Mouse (Mus musculus) intestine, embryonic 14.5 days (tissue): ENCODE results near the gene Gm28047. TPM values are rescaled to one million over a fixed set of nuclear protein-coding genes. Genes with fewer than 3 reads are reported as not detected.

Source experiments
- ATAC-seq: fragments of 200-750 bp; cut with Nextera tagmentation; replicated peaks from 2 replicates; pipeline ENCODE4 v1.8.0; 2017; ENCODE audit warnings: low read depth, moderate number of reproducible peaks, moderate TSS enrichment, moderate library complexity; ENCODE audit not compliant: low FRiP score, low TSS enrichment
- DNase-seq: peaks from one replicate; pipeline ENCODE4 v3.0.0-alpha.2; 2018; ENCODE audit warnings: low spot score
- H3K27ac ChIP-seq: fragments of 300-500 bp; sonication (generic); 2 replicates; pipeline ENCODE4 v1.5.1; 2014; ENCODE audit warnings: low read depth, mild to moderate bottlenecking, control low read depth
- H3K27me3 ChIP-seq: fragments of 300-500 bp; sonication (generic); replicated peaks from 2 replicates; pipeline ENCODE4 v1.6.1; 2014; ENCODE audit warnings: low read length, control low read depth; ENCODE audit not compliant: control insufficient read depth, insufficient read depth
- H3K36me3 ChIP-seq: fragments of 300-500 bp; sonication (generic); 2 replicates; pipeline ENCODE4 v1.6.1; 2014; ENCODE audit warnings: low read length, control low read depth; ENCODE audit not compliant: control insufficient read depth, insufficient read depth
- H3K4me1 ChIP-seq: fragments of 300-500 bp; sonication (generic); replicated peaks from 2 replicates; pipeline ENCODE4 v1.6.1; 2014; ENCODE audit warnings: low read length, control low read depth, mixed read lengths; ENCODE audit not compliant: control insufficient read depth, insufficient read depth
- H3K4me2 ChIP-seq: fragments of 300-500 bp; sonication (generic); 2 replicates; pipeline ENCODE4 v1.6.1; 2014; ENCODE audit warnings: low read length
- H3K4me3 ChIP-seq: fragments of 300-500 bp; sonication (generic); 2 replicates; pipeline ENCODE4 v1.5.1; 2014; ENCODE audit warnings: low read depth, low read length, control low read depth, mixed read lengths
- H3K9ac ChIP-seq: fragments of 300-500 bp; sonication (generic); 2 replicates; pipeline ENCODE4 v1.6.1; 2014; ENCODE audit warnings: mild to moderate bottlenecking, low read length
- H3K9me3 ChIP-seq: fragments of 300-500 bp; sonication (generic); 2 replicates; pipeline ENCODE4 v1.6.1; 2016; ENCODE audit warnings: low read length, control low read depth; ENCODE audit not compliant: control insufficient read depth
- WGBS: fragments of 180-500 bp; shearing (Covaris S2); extraction: QIAGEN DNeasy Blood & Tissue Kit; methylation state at CpG from one replicate; pipeline ENCODE4 v1.1.7; 2014; 5-methylcytosine and 5-hydroxymethylcytosine counted together
- polyA plus RNA-seq: library from polyadenylated mRNA; unstranded; fragments of >200 nt; fragmentation: Nextera tagmentation; extraction: Ambion mirVana; gene quantifications from 2 replicates; pipeline ENCODE4 v1.2.1, GENCODE M21; 2014

Gene Gm28047
- polyA plus RNA-seq, 1 experiment from 2014 or later: not detected

DNA sequence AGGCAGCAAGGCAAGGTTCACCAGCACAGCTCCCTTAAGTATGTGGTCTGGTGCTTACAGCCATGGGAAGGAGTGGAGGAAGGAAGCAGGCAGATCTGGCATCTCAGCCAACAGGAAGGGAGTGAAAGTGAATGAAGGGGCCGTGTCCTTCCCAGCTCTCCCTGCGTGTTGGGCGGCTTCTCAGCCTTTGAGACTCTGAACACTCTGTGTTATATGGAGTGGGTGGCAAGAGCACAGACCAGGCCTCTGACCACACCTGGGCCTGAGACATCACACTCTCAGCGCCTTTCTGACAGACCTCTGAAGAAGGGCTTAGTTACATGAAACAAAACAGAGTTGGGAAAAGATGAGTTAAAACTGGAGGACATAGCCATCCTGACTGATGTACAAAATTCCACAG is 94.3 kb downstream of the Gm28047 start:
- Histone ChIP-seq H3K36me3 (peaks cover 82% of the 10 kb centered on the region), H3K4me1 (no peaks in the 10 kb centered on the region), H3K4me3 (no peak overlapping the region), H3K27ac (no peak overlapping the region), H3K9me3 (no peaks in the 10 kb centered on the region), H3K9ac (no peak overlapping the region), H3K4me2 (no peak overlapping the region), H3K27me3 (no peaks in the 10 kb centered on the region)
- 76% methylated on average over 4 of the region's 4 CpGs for WGBS
- peak; percentile 23 for DNase-seq
- ATAC-seq: no peak

DNA sequence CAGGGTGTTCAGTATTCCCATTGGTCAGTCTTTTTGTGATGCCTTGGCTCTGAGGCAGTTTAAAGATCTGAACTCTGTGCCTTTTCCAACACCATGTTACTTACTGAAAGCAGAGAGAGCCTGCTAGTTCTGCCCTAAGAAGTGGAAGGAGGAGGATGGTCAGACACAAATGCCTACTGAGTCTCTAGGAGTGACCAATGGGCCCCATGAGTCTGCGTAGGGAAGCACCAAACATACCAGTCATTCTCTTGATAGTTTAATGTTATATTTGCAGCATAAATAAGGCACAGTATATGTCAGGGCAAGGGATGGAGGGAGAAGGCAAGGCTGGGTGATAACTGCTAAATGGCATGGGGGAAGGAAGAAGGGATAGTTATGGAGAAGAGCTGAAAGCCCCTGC is 96.5 kb downstream of the Gm28047 start:
- Histone ChIP-seq H3K4me1 (no peaks in the 10 kb centered on the region), H3K27me3 (no peaks in the 10 kb centered on the region), H3K9ac (no peak overlapping the region), H3K9me3 (no peaks in the 10 kb centered on the region), H3K27ac (no peak overlapping the region), H3K36me3 (peaks cover 81% of the 10 kb centered on the region), H3K4me3 (no peak overlapping the region), H3K4me2 (no peak overlapping the region)
- DNase-seq (peak; percentile 34), ATAC-seq (no peak)
- 91% methylated on average over 1 of the region's 1 CpGs for WGBS

GRCm38 (mm10) chr15:102527936-102528335 is 96.9 kb downstream of the Gm28047 start:
- 78% methylated on average over 3 of the region's 3 CpGs for WGBS
- peak; percentile 55 for DNase-seq
- H3K9me3 ChIP-seq: no peaks in the 10 kb centered on the region
- no peaks in the 10 kb centered on the region for H3K27me3 ChIP-seq
- H3K9ac ChIP-seq: no peak overlapping the region
- H3K4me2 ChIP-seq: no peak overlapping the region
- no peak overlapping the region for H3K4me3 ChIP-seq
- no peaks in the 10 kb centered on the region for H3K4me1 ChIP-seq
- peaks cover 76% of the 10 kb centered on the region for H3K36me3 ChIP-seq
- no peak for ATAC-seq
- H3K27ac ChIP-seq: no peak overlapping the region

DNA sequence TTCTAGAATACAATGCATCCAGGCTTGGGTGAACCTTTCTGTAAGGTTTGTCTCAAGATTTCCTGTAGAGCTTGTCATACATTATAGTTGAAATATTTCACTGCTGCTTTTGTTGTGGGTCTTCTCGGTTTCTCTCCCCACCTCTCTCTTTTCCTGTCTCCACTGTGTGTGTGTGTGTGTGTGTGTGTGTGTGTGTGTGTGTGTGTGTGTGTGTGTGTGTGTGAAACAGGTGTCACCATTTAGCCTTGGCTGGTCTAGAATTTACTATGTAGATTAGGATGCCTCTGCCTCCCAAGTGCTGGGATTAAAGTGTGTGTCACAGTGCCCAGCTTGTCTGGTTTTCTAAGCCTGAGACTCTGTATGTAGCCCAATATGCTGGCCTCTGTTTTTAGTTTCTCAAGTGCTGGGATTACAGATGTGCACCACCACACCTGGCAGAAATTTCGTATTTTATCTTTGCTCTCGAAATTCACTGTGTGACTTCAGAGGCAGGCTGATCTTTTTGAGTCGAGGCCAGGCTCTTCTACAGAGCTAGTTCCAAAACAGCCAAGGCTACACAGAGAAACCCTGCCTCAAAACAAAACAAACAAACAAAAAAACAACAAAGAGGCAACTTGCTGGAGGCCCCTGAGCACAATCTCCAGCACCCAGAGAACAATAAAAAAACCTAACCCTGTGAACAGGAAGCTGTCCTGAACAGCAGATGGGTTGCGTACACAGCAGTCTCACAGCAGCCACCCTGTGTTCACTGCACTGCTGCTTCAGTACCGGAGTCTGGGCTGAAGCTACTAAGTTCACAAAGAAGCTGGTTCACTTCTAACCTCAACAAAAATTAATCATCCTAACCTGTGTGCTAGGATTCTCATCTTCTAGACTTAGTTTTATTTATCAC is 98.5 kb downstream of the Gm28047 start:
- Histone ChIP-seq H3K27me3 (no peaks in the 10 kb centered on the region), H3K4me2 (no peak overlapping the region), H3K27ac (no peak overlapping the region), H3K4me3 (no peak overlapping the region), H3K9me3 (no peaks in the 10 kb centered on the region), H3K4me1 (no peaks in the 10 kb centered on the region), H3K9ac (no peak overlapping the region), H3K36me3 (peaks cover 76% of the 10 kb centered on the region)
- ATAC-seq (no peak), DNase-seq (peak; percentile 29)
- 73% methylated on average over 6 of the region's 6 CpGs for WGBS

DNA sequence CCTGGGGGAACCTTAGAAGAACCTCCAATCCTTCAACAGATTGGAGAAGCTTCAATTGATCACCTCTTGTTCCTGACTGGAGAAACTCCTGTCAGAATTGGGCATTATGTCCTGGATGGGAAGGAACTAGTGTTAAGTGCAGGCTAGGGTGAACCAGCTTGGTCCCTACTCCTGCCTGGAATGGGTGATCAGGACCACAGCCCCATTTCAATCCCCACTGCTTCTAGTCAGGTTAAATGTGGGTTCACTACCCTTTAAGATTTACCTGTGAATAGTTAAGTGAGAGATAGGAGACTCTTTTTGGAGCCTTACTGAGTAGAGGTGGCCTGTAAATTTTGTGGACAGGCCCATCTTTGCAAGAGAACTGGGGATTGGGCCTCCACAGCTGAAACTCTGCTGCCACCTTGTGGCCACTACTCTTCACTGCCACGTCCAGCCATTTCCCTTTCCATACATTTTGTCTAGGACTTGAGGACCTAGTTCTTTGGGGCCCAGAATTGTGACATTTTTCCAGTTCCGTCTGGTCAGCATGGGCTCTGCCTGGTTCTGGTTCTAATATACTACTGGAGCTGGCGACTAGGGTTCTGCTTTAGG is 99.9 kb downstream of the Gm28047 start, which contains the start of gene Npff:
Gene Npff, minus strand, starts transcription at position 51 of the 594 bp plus-strand sequence.
- no peak within 1 kb of the TSS for H3K4me2 ChIP-seq
- peaks cover 70% of the 10 kb centered on the region for H3K36me3 ChIP-seq
- 8% methylated on average over 3 of the region's 3 CpGs for WGBS
- no peaks in the 10 kb centered on the region for H3K27me3 ChIP-seq
- no peak within 1 kb of the TSS for H3K9ac ChIP-seq
- DNase-seq: peak; percentile 92
- H3K4me1 ChIP-seq: peaks cover 6% of the 10 kb centered on the region; the same call in 1 of the 2 replicates
- H3K4me3 ChIP-seq: no peak within 1 kb of the TSS
- no peaks in the 10 kb centered on the region for H3K9me3 ChIP-seq
- no peak within 1 kb of the TSS for H3K27ac ChIP-seq
- peak; percentile 37; the same call in 1 of the 2 replicates for ATAC-seq

- Histone ChIP-seq H3K4me1 (peaks cover 17% of the 10 kb centered on the region), H3K4me3 (no peak overlapping the region), H3K9ac (no peak overlapping the region), H3K36me3 (peaks cover 44% of the 10 kb centered on the region), H3K9me3 (no peaks in the 10 kb centered on the region), H3K27ac (no peak overlapping the region), H3K27me3 (no peaks in the 10 kb centered on the region), H3K4me2 (no peak overlapping the region)
- WGBS: 73% methylated on average over 4 of the region's 4 CpGs
- ATAC-seq (no peak), DNase-seq (peak; percentile 32)
Measured at GRCm38 (mm10) chr15:102521480-102521879, 103.4 kb downstream of the Gm28047 start.

DNA sequence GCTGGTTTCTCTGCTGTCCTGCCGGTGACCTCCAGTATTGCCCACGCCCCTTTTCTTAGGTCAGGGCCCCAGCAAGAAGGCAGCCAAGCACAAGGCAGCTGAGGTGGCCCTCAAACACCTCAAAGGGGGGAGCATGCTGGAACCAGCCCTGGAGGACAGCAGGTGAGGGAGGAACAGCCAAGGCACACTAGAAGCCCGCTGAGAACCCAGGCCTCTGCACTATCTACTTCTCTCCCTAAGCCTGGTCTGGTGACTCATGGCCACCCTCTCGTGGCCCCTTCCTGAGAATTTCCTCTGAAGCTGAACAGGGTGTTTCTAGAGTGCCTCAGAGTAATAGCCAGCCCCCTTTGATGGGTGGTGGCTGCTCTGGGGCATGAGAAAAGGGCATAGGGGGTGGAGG is 104.5 kb downstream of the Gm28047 start:
- H3K9me3 ChIP-seq: no peaks in the 10 kb centered on the region
- WGBS: 71% methylated on average over 4 of the region's 4 CpGs
- no peak overlapping the region for H3K27ac ChIP-seq
- ATAC-seq (no peak), DNase-seq (peak; percentile 48)
- H3K9ac ChIP-seq: no peak overlapping the region
- H3K4me3 ChIP-seq: no peak overlapping the region
- H3K36me3 ChIP-seq: peaks cover 39% of the 10 kb centered on the region
- H3K27me3 ChIP-seq: no peaks in the 10 kb centered on the region
- H3K4me2 ChIP-seq: no peak overlapping the region
- peaks cover 23% of the 10 kb centered on the region for H3K4me1 ChIP-seq

DNA sequence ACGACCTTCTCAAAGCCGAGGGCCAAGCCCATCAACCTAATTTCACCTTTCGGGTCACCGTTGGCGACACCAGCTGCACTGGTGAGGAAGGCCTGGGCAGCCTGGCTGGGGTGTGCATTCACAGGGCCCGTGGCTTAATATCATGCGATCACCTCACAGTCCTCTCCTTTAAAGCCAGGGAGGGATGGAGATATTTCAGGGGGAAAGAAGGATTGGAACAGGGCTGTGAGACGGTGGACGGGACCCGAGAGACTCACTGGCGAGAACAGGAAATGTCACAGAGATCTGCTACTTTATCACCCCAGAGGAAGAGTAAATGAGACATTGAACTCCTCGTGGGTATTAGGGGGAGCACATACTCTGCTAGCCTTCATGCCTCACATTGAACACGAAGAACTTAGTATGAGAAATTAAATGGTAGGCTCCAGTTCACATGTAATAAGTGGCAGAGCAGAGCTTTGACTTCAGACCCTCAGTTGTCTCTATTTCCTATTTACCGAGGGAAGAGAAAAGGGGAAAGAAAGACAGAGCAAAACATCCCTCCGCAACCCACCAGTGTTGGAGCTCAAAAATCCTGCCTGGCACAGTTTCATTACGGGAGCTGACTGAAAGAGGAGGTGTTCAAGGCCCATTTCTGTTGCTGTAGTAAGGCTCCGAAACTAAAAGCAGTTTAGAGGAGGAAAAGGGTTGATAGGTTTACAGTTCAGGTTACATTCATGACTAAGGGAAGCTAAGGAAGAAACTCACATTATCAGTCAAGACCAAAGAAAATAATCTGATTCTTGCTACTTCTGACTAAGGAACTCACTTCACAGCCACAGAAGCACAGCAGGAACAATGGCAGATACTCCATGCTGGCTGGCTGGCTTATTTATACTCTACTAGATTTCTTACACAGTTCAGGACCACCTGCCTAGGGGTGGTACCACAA is 105.4 kb downstream of the Gm28047 start:
- no peaks in the 10 kb centered on the region for H3K27me3 ChIP-seq
- no peak overlapping the region for H3K27ac ChIP-seq
- peak overlapping the region; percentile 87 for H3K9ac ChIP-seq
- ATAC-seq (no peak), DNase-seq (peak; percentile 46)
- H3K36me3 ChIP-seq: peaks cover 34% of the 10 kb centered on the region
- peak overlapping the region; percentile 69 for H3K4me3 ChIP-seq
- peaks cover 23% of the 10 kb centered on the region for H3K4me1 ChIP-seq
- peak overlapping the region; percentile 67 for H3K4me2 ChIP-seq
- WGBS: 53% methylated on average over 17 of the region's 17 CpGs
- H3K9me3 ChIP-seq: no peaks in the 10 kb centered on the region
